Mouse (Mus musculus) limb, embryonic 13.5 days (tissue): ENCODE results near the gene Dync1i1. TPM values are rescaled to one million over a fixed set of nuclear protein-coding genes. Genes with fewer than 3 reads are reported as not detected.

Experiments used
- ATAC-seq: fragments of 200-750 bp; cut with Nextera tagmentation; 2 replicates; pipeline ENCODE4 v1.8.0; 2017; ENCODE audit warnings: low read depth, moderate number of reproducible peaks, moderate TSS enrichment; ENCODE audit not compliant: low FRiP score
- H3K27ac ChIP-seq: fragments of 300-500 bp; sonication (generic); 2 replicates; pipeline ENCODE4 v1.5.1; 2015; ENCODE audit warnings: inconsistent platforms, mild to moderate bottlenecking, moderate library complexity
- H3K27me3 ChIP-seq: fragments of 300-500 bp; sonication (generic); 2 replicates; pipeline ENCODE4 v1.6.1; 2015; ENCODE audit warnings: mild to moderate bottlenecking, inconsistent platforms
- H3K36me3 ChIP-seq: fragments of 300-500 bp; sonication (generic); 2 replicates; pipeline ENCODE4 v1.6.1; 2015; ENCODE audit warnings: inconsistent platforms, mild to moderate bottlenecking, moderate library complexity
- H3K4me1 ChIP-seq: fragments of 300-500 bp; sonication (generic); 2 replicates; pipeline ENCODE4 v1.6.1; 2015; ENCODE audit warnings: inconsistent platforms
- H3K4me2 ChIP-seq: fragments of 300-500 bp; sonication (generic); replicated peaks from 2 replicates; pipeline ENCODE4 v1.6.1; 2015; ENCODE audit warnings: inconsistent platforms, mild to moderate bottlenecking, moderate library complexity
- H3K4me3 ChIP-seq: fragments of 300-500 bp; sonication (generic); 2 replicates; pipeline ENCODE4 v1.5.1; 2015; ENCODE audit warnings: moderate library complexity, mild to moderate bottlenecking, inconsistent platforms
- H3K9ac ChIP-seq: fragments of 300-500 bp; sonication (generic); 2 replicates; pipeline ENCODE4 v1.6.1; 2015; ENCODE audit warnings: mild to moderate bottlenecking, inconsistent platforms
- H3K9me3 ChIP-seq: fragments of 300-500 bp; sonication (generic); 2 replicates; pipeline ENCODE4 v1.6.1; 2016; ENCODE audit warnings: inconsistent platforms
- WGBS: fragments of 180-500 bp; shearing (Covaris S2); methylation state at CpG from one replicate; pipeline ENCODE4 v1.1.7; 2015; 5-methylcytosine and 5-hydroxymethylcytosine counted together
- polyA plus RNA-seq: library from polyadenylated mRNA; unstranded; fragments of >200 nt; fragmentation: Nextera tagmentation; extraction: Ambion mirVana; gene quantifications from 2 replicates; pipeline ENCODE4 v1.2.1, GENCODE M21; 2015

Gene Dync1i1
- polyA plus RNA-seq, 1 experiment from 2014 or later, result 9.3 TPM

GRCm38 (mm10) chr6:5829148-5829547 is 103.7 kb downstream of the Dync1i1 start:
- Histone ChIP-seq H3K36me3 (no peaks in the 10 kb centered on the region), H3K4me2 (no peak overlapping the region), H3K4me1 (peaks cover 36% of the 10 kb centered on the region), H3K9me3 (no peaks in the 10 kb centered on the region), H3K4me3 (no peak overlapping the region), H3K27me3 (no peaks in the 10 kb centered on the region), H3K9ac (no peak overlapping the region), H3K27ac (no peak overlapping the region)
- no peak for ATAC-seq
- 13% methylated on average over 9 of the region's 9 CpGs for WGBS

- Histone ChIP-seq H3K9ac (no peak overlapping the region), H3K36me3 (no peaks in the 10 kb centered on the region), H3K9me3 (no peaks in the 10 kb centered on the region), H3K4me2 (no peak overlapping the region), H3K4me1 (peaks cover 24% of the 10 kb centered on the region), H3K27me3 (no peaks in the 10 kb centered on the region), H3K27ac (no peak overlapping the region), H3K4me3 (no peak overlapping the region)
- no peak for ATAC-seq
- 76% methylated on average over 2 of the region's 2 CpGs for WGBS
Observed at GRCm38 (mm10) chr6:5830717-5831116, 105.3 kb downstream of the Dync1i1 start.

GRCm38 (mm10) chr6:5831233-5831632 is 105.8 kb downstream of the Dync1i1 start:
- H3K36me3 ChIP-seq, result no peaks in the 10 kb centered on the region
- H3K4me1 ChIP-seq, result peaks cover 19% of the 10 kb centered on the region
- 77% methylated on average over 3 of the region's 3 CpGs for WGBS
- no peak overlapping the region for H3K4me2 ChIP-seq
- H3K27ac ChIP-seq, result no peak overlapping the region
- no peak for ATAC-seq
- no peak overlapping the region for H3K9ac ChIP-seq
- no peak overlapping the region for H3K4me3 ChIP-seq
- H3K9me3 ChIP-seq, result no peaks in the 10 kb centered on the region
- no peaks in the 10 kb centered on the region for H3K27me3 ChIP-seq

- WGBS, result 89% methylated on average over 2 of the region's 2 CpGs
- ATAC-seq, result no peak
- Histone ChIP-seq H3K36me3 (no peaks in the 10 kb centered on the region), H3K4me3 (no peak overlapping the region), H3K27me3 (no peaks in the 10 kb centered on the region), H3K27ac (no peak overlapping the region), H3K9me3 (no peaks in the 10 kb centered on the region), H3K9ac (no peak overlapping the region), H3K4me2 (no peak overlapping the region), H3K4me1 (peaks cover 18% of the 10 kb centered on the region)
Observed at GRCm38 (mm10) chr6:5832838-5833237, 107.4 kb downstream of the Dync1i1 start.

- Histone ChIP-seq H3K4me1 (no peaks in the 10 kb centered on the region), H3K27ac (no peak overlapping the region), H3K9me3 (peaks cover 6% of the 10 kb centered on the region), H3K27me3 (no peaks in the 10 kb centered on the region), H3K36me3 (no peaks in the 10 kb centered on the region), H3K9ac (no peak overlapping the region), H3K4me3 (no peak overlapping the region), H3K4me2 (no peak overlapping the region)
- no peak for ATAC-seq
- 65% methylated on average over 5 of the region's 5 CpGs for WGBS
Observed at GRCm38 (mm10) chr6:5842466-5842865, 117.0 kb downstream of the Dync1i1 start.

- Histone ChIP-seq H3K9me3 (peaks cover 6% of the 10 kb centered on the region), H3K27ac (no peak overlapping the region), H3K9ac (no peak overlapping the region), H3K4me1 (no peaks in the 10 kb centered on the region), H3K4me3 (no peak overlapping the region), H3K27me3 (no peaks in the 10 kb centered on the region), H3K36me3 (no peaks in the 10 kb centered on the region), H3K4me2 (no peak overlapping the region)
- 92% methylated on average over 5 of the region's 5 CpGs for WGBS
- no peak for ATAC-seq
Observed at GRCm38 (mm10) chr6:5846154-5846553, 120.7 kb downstream of the Dync1i1 start.

GRCm38 (mm10) chr6:5854048-5854836 is 128.8 kb downstream of the Dync1i1 start:
- peaks cover 7% of the 10 kb centered on the region for H3K4me1 ChIP-seq
- H3K27me3 ChIP-seq, result peaks cover 5% of the 10 kb centered on the region
- no peak overlapping the region for H3K4me2 ChIP-seq
- H3K36me3 ChIP-seq, result no peaks in the 10 kb centered on the region
- WGBS, result 90% methylated on average over 12 of the region's 12 CpGs
- H3K4me3 ChIP-seq, result no peak overlapping the region
- no peak overlapping the region for H3K9ac ChIP-seq
- H3K27ac ChIP-seq, result no peak overlapping the region
- no peaks in the 10 kb centered on the region for H3K9me3 ChIP-seq
- ATAC-seq, result no peak

GRCm38 (mm10) chr6:5855526-5855925 is 130.1 kb downstream of the Dync1i1 start:
- H3K27me3 ChIP-seq, result peaks cover 5% of the 10 kb centered on the region
- no peaks in the 10 kb centered on the region for H3K9me3 ChIP-seq
- H3K9ac ChIP-seq, result no peak overlapping the region
- no peaks in the 10 kb centered on the region for H3K36me3 ChIP-seq
- peaks cover 19% of the 10 kb centered on the region for H3K4me1 ChIP-seq
- no peak overlapping the region for H3K4me3 ChIP-seq
- no peak for ATAC-seq
- H3K4me2 ChIP-seq, result no peak overlapping the region
- H3K27ac ChIP-seq, result no peak overlapping the region
- WGBS, result 61% methylated on average over 6 of the region's 6 CpGs

- no peaks in the 10 kb centered on the region for H3K36me3 ChIP-seq
- peak overlapping the region; percentile 41 for H3K4me2 ChIP-seq
- ATAC-seq, result no peak
- H3K27me3 ChIP-seq, result peaks cover 5% of the 10 kb centered on the region
- no peaks in the 10 kb centered on the region for H3K9me3 ChIP-seq
- no peak overlapping the region for H3K4me3 ChIP-seq
- peaks cover 30% of the 10 kb centered on the region for H3K4me1 ChIP-seq
- H3K9ac ChIP-seq, result no peak overlapping the region
- 11% methylated on average over 12 of the region's 12 CpGs for WGBS
- no peak overlapping the region for H3K27ac ChIP-seq
Observed at GRCm38 (mm10) chr6:5858371-5858770, 132.9 kb downstream of the Dync1i1 start.

GRCm38 (mm10) chr6:5858901-5859598 is 133.6 kb downstream of the Dync1i1 start:
- 55% methylated on average over 20 of the region's 20 CpGs for WGBS
- no peak overlapping the region for H3K27ac ChIP-seq
- no peak overlapping the region for H3K9ac ChIP-seq
- H3K4me2 ChIP-seq, result peak overlapping the region; percentile 41
- ATAC-seq, result peak; percentile 64
- H3K36me3 ChIP-seq, result no peaks in the 10 kb centered on the region
- no peak overlapping the region for H3K4me3 ChIP-seq
- peaks cover 30% of the 10 kb centered on the region for H3K4me1 ChIP-seq
- H3K27me3 ChIP-seq, result peaks cover 5% of the 10 kb centered on the region
- no peaks in the 10 kb centered on the region for H3K9me3 ChIP-seq

GRCm38 (mm10) chr6:5859630-5860029 is 134.2 kb downstream of the Dync1i1 start:
- H3K27me3 ChIP-seq, result peaks cover 5% of the 10 kb centered on the region
- H3K4me1 ChIP-seq, result peaks cover 30% of the 10 kb centered on the region
- H3K4me2 ChIP-seq, result peak overlapping the region; percentile 41; the same call in 1 of the 2 replicates
- H3K9ac ChIP-seq, result no peak overlapping the region
- 50% methylated on average over 8 of the region's 8 CpGs for WGBS
- no peaks in the 10 kb centered on the region for H3K9me3 ChIP-seq
- no peak for ATAC-seq
- 0 out of 2 replicates have a peak overlapping the region, but pooled peaks have one; percentile 6 for H3K27ac ChIP-seq
- H3K36me3 ChIP-seq, result no peaks in the 10 kb centered on the region
- no peak overlapping the region for H3K4me3 ChIP-seq

- H3K4me3 ChIP-seq, result no peak overlapping the region
- no peak for ATAC-seq
- no peaks in the 10 kb centered on the region for H3K36me3 ChIP-seq
- H3K4me2 ChIP-seq, result no peak overlapping the region
- H3K4me1 ChIP-seq, result peaks cover 13% of the 10 kb centered on the region; the same call in 1 of the 2 replicates
- no peaks in the 10 kb centered on the region for H3K27me3 ChIP-seq
- H3K9me3 ChIP-seq, result no peaks in the 10 kb centered on the region
- 67% methylated on average over 5 of the region's 5 CpGs for WGBS
- no peak overlapping the region for H3K9ac ChIP-seq
- no peak overlapping the region for H3K27ac ChIP-seq
Observed at GRCm38 (mm10) chr6:5866091-5866490, 140.7 kb downstream of the Dync1i1 start.
